In genomic region chr5:76957954-76958353, GRCm38 (mm10) we compare ENCODE assay signal across 15 mouse cellular contexts. TPM values are rescaled to one million over a fixed set of nuclear protein-coding genes. Genes with fewer than 3 reads are reported as not detected.
DNase-seq lines count a peak whose midpoint lies in the region; ATAC-seq and TF ChIP-seq lines count a peak whose summit lies in the region.
"Had no signal": no experiment of that assay in that cellular context is flagged by ENCODE, and none has a peak within 500 bp of the region (broad histone marks: within the 10 kb centered on the region; RNA-seq: fewer than 3 reads in every experiment).

No protein-coding gene starts in this region.

- DNase-seq in 416B (ENCODE audit: low read depth) = peak; percentile 57
- DNase-seq in left cerebral cortex, adult 9 months (ENCODE audit: low spot score in 2 of 2) = no peak
- DNase-seq in kidney, adult 8-10 months = no peak
- DNase-seq: embryo, embryonic 11 days; lung, postnatal 14 days had no signal

- no peaks in the 10 kb centered on the region for H3K9me3 ChIP-seq in intestine, postnatal 0 days (ENCODE audit: control insufficient read depth)
- H3K9me3 ChIP-seq in intestine, embryonic 15.5 days = no peaks in the 10 kb centered on the region
- H3K9me3 ChIP-seq in E14TG2a.4 (ENCODE audit: low read length) = no peaks in the 10 kb centered on the region
- H3K9me3 ChIP-seq in forebrain, embryonic 15.5 days = no peaks in the 10 kb centered on the region
- H3K9me3 ChIP-seq: forebrain, embryonic 12.5 days; heart, embryonic 10.5 days; hindbrain, embryonic 12.5 days; limb, embryonic 12.5 days; stomach, embryonic 15.5 days had no signal

- peaks cover 45% of the 10 kb centered on the region for H3K36me3 ChIP-seq in intestine, postnatal 0 days (ENCODE audit: control insufficient read depth, insufficient read depth)
- H3K36me3 ChIP-seq in intestine, embryonic 15.5 days = peaks cover 17% of the 10 kb centered on the region
- H3K36me3 ChIP-seq in E14TG2a.4 (ENCODE audit: insufficient read depth, low read length) = peaks cover 99% of the 10 kb centered on the region
- H3K36me3 ChIP-seq in forebrain, embryonic 15.5 days = peaks cover 60% of the 10 kb centered on the region

- no peak for ATAC-seq in intestine, postnatal 0 days
- no peak for ATAC-seq in intestine, embryonic 15.5 days
- ATAC-seq in granulocyte monocyte progenitor cell, adult 5-6 weeks (replicated peaks; ENCODE audit: poor library complexity, severe bottlenecking) = peak; percentile 37; the same call in 1 of the 2 replicates
- no peak for ATAC-seq in forebrain, embryonic 15.5 days (replicated peaks)

- WGBS in intestine, postnatal 0 days = 94% methylated on average over 1 of the region's 1 CpGs
- 94% methylated on average over 1 of the region's 1 CpGs for WGBS in intestine, embryonic 15.5 days
- 95% methylated on average over 1 of the region's 1 CpGs for WGBS in forebrain, embryonic 15.5 days

- no peak overlapping the region for H3K27ac ChIP-seq in intestine, postnatal 0 days (ENCODE audit: low read depth, low read length)
- no peak overlapping the region for H3K27ac ChIP-seq in intestine, embryonic 15.5 days
- no peak overlapping the region for H3K27ac ChIP-seq in forebrain, embryonic 15.5 days (replicated peaks)
- H3K27ac ChIP-seq: forebrain, embryonic 12.5 days; heart, embryonic 10.5 days; hindbrain, embryonic 12.5 days; limb, embryonic 12.5 days; stomach, embryonic 15.5 days had no signal

- peak; percentile 49 for TF ChIP-seq CTCF in intestine, postnatal 0 days (IDR thresholded peaks at IDR 0.05; ENCODE audit: low read depth)
- peak; percentile 45 for TF ChIP-seq CTCF in E14TG2a.4 (conservative IDR thresholded peaks at IDR 0.05; ENCODE audit: low read length)

- no peaks in the 10 kb centered on the region for H3K4me1 ChIP-seq in intestine, postnatal 0 days (replicated peaks; ENCODE audit: control insufficient read depth, insufficient read depth, low read length)
- peaks cover 12% of the 10 kb centered on the region; the same call in 1 of the 2 replicates for H3K4me1 ChIP-seq in intestine, embryonic 15.5 days (replicated peaks)
- peaks cover 68% of the 10 kb centered on the region for H3K4me1 ChIP-seq in E14TG2a.4 (replicated peaks; ENCODE audit: low read depth, low read length)
- H3K4me1 ChIP-seq in forebrain, embryonic 15.5 days = peaks cover 8% of the 10 kb centered on the region; the same call in 1 of the 2 replicates
- H3K4me1 ChIP-seq: stomach, embryonic 15.5 days had no signal

- no peak overlapping the region for H3K4me3 ChIP-seq in intestine, postnatal 0 days (ENCODE audit: low read depth, low read length)
- H3K4me3 ChIP-seq in intestine, embryonic 15.5 days (replicated peaks) = no peak overlapping the region
- H3K4me3 ChIP-seq in E14TG2a.4 (replicated peaks; ENCODE audit: low read length) = no peak overlapping the region
- no peak overlapping the region for H3K4me3 ChIP-seq in forebrain, embryonic 15.5 days
- H3K4me3 ChIP-seq: forebrain, embryonic 12.5 days; heart, embryonic 10.5 days; hindbrain, embryonic 12.5 days; limb, embryonic 12.5 days; stomach, embryonic 15.5 days had no signal

- H3K27me3 ChIP-seq in intestine, postnatal 0 days (replicated peaks; ENCODE audit: control insufficient read depth, insufficient read depth, low read length) = no peaks in the 10 kb centered on the region
- no peaks in the 10 kb centered on the region for H3K27me3 ChIP-seq in intestine, embryonic 15.5 days (replicated peaks)
- H3K27me3 ChIP-seq in E14TG2a.4 (ENCODE audit: insufficient read depth, low read length) = no peaks in the 10 kb centered on the region
- no peaks in the 10 kb centered on the region for H3K27me3 ChIP-seq in forebrain, embryonic 15.5 days
- H3K27me3 ChIP-seq: forebrain, embryonic 12.5 days; hindbrain, embryonic 12.5 days; limb, embryonic 12.5 days; stomach, embryonic 15.5 days had no signal

- H3K4me2 ChIP-seq in intestine, postnatal 0 days (replicated peaks; ENCODE audit: low read depth) = no peak overlapping the region
- no peak overlapping the region for H3K4me2 ChIP-seq in intestine, embryonic 15.5 days (replicated peaks)
- no peak overlapping the region for H3K4me2 ChIP-seq in forebrain, embryonic 15.5 days (replicated peaks)
- H3K4me2 ChIP-seq: forebrain, embryonic 12.5 days; hindbrain, embryonic 12.5 days; limb, embryonic 12.5 days; stomach, embryonic 15.5 days had no signal

- no peak overlapping the region for H3K9ac ChIP-seq in intestine, postnatal 0 days (ENCODE audit: low read depth, low read length)
- no peak overlapping the region for H3K9ac ChIP-seq in intestine, embryonic 15.5 days
- no peak overlapping the region for H3K9ac ChIP-seq in forebrain, embryonic 15.5 days (replicated peaks)
- H3K9ac ChIP-seq: forebrain, embryonic 12.5 days; hindbrain, embryonic 12.5 days; limb, embryonic 12.5 days; stomach, embryonic 15.5 days had no signal

RNA-seq across cellular contexts. Expression of gene Ppat, which starts 6.6 kb away (rescaled TPM):
- 6.5 and 7.3 TPM in 2 replicates for polyA plus RNA-seq in intestine, postnatal 0 days (2015; fragmentation: Nextera tagmentation; extraction: Ambion mirVana)
- polyA plus RNA-seq in intestine, embryonic 15.5 days (2015; fragmentation: Nextera tagmentation; extraction: Ambion mirVana) = 27.4 and 30.7 TPM in 2 replicates
- 45.5 and 46.1 TPM in 2 replicates for total RNA-seq in granulocyte monocyte progenitor cell, adult 5-6 weeks (2014; fragmentation: Nextera tagmentation)
- 73.6 and 87.8 TPM in 2 replicates for total RNA-seq in granulocyte monocyte progenitor cell, adult 5-6 weeks (2017)
- 14.6 and 16.5 TPM in 2 replicates for polyA plus RNA-seq in forebrain, embryonic 15.5 days (2015; fragmentation: Nextera tagmentation; extraction: Ambion mirVana)

RNA-seq across cellular contexts. Expression of gene Paics, which starts 6.8 kb away (rescaled TPM):
- polyA plus RNA-seq in intestine, postnatal 0 days (2015; fragmentation: Nextera tagmentation; extraction: Ambion mirVana) = 44.3 and 44.9 TPM in 2 replicates
- polyA plus RNA-seq in intestine, embryonic 15.5 days (2015; fragmentation: Nextera tagmentation; extraction: Ambion mirVana) = 193 and 208 TPM in 2 replicates
- 266 and 303 TPM in 2 replicates for total RNA-seq in granulocyte monocyte progenitor cell, adult 5-6 weeks (2014; fragmentation: Nextera tagmentation)
- 463 and 482 TPM in 2 replicates for total RNA-seq in granulocyte monocyte progenitor cell, adult 5-6 weeks (2017)
- polyA plus RNA-seq in forebrain, embryonic 15.5 days (2015; fragmentation: Nextera tagmentation; extraction: Ambion mirVana) = 220 and 224 TPM in 2 replicates

RNA-seq across cellular contexts. Expression of gene Srp72, which starts 16.5 kb away (rescaled TPM):
- polyA plus RNA-seq in intestine, postnatal 0 days (2015; fragmentation: Nextera tagmentation; extraction: Ambion mirVana) = 36.9 and 41.4 TPM in 2 replicates
- polyA plus RNA-seq in intestine, embryonic 15.5 days (2015; fragmentation: Nextera tagmentation; extraction: Ambion mirVana) = 79.6 and 84.8 TPM in 2 replicates
- 188 and 189 TPM in 2 replicates for total RNA-seq in granulocyte monocyte progenitor cell, adult 5-6 weeks (2014; fragmentation: Nextera tagmentation)
- 145 and 146 TPM in 2 replicates for total RNA-seq in granulocyte monocyte progenitor cell, adult 5-6 weeks (2017)
- 79.0 and 81.3 TPM in 2 replicates for polyA plus RNA-seq in forebrain, embryonic 15.5 days (2015; fragmentation: Nextera tagmentation; extraction: Ambion mirVana)

RNA-seq across cellular contexts. Expression of gene Arl9, which starts 45.9 kb away (rescaled TPM):
- polyA plus RNA-seq in intestine, postnatal 0 days (2015; fragmentation: Nextera tagmentation; extraction: Ambion mirVana) = not detected in 2 replicates
- 0.29 TPM in 1 of 2 replicates, not detected in the other for polyA plus RNA-seq in intestine, embryonic 15.5 days (2015; fragmentation: Nextera tagmentation; extraction: Ambion mirVana)
- 2.3 TPM in 1 of 2 replicates, not detected in the other for total RNA-seq in granulocyte monocyte progenitor cell, adult 5-6 weeks (2014; fragmentation: Nextera tagmentation)
- total RNA-seq in granulocyte monocyte progenitor cell, adult 5-6 weeks (2017) = not detected in 2 replicates
- polyA plus RNA-seq in forebrain, embryonic 15.5 days (2015; fragmentation: Nextera tagmentation; extraction: Ambion mirVana) = not detected in 2 replicates
- polyA plus RNA-seq: forebrain, embryonic 12.5 days; limb, embryonic 12.5 days had no signal

RNA-seq across cellular contexts. Expression of gene Aasdh, which starts 52.6 kb away (rescaled TPM):
- 4.1 and 7.5 TPM in 2 replicates for polyA plus RNA-seq in intestine, postnatal 0 days (2015; fragmentation: Nextera tagmentation; extraction: Ambion mirVana)
- 14.2 and 18.3 TPM in 2 replicates for polyA plus RNA-seq in intestine, embryonic 15.5 days (2015; fragmentation: Nextera tagmentation; extraction: Ambion mirVana)
- total RNA-seq in granulocyte monocyte progenitor cell, adult 5-6 weeks (2014; fragmentation: Nextera tagmentation) = 18.1 and 33.9 TPM in 2 replicates
- total RNA-seq in granulocyte monocyte progenitor cell, adult 5-6 weeks (2017) = 21.9 and 38.7 TPM in 2 replicates
- polyA plus RNA-seq in forebrain, embryonic 15.5 days (2015; fragmentation: Nextera tagmentation; extraction: Ambion mirVana) = 25.6 and 27.5 TPM in 2 replicates
